Mouse (Mus musculus) liver, adult (tissue): ENCODE results near the gene Slfn14.

Experiments
- GATA4 ChIP-seq: IDR thresholded peaks from 2 replicates; pipeline ENCODE4 v1.6.1; 2014; ENCODE audit warnings: mild to moderate bottlenecking, low read length; ENCODE audit not compliant: insufficient replicate concordance

The Slfn14 gene

GRCm38 (mm10) chr11:83286566-83286965 is at the start of gene Slfn14:
Gene Slfn14 (minus strand): TSS chr11:83286726.
- no peak for TF ChIP-seq GATA4

DNA sequence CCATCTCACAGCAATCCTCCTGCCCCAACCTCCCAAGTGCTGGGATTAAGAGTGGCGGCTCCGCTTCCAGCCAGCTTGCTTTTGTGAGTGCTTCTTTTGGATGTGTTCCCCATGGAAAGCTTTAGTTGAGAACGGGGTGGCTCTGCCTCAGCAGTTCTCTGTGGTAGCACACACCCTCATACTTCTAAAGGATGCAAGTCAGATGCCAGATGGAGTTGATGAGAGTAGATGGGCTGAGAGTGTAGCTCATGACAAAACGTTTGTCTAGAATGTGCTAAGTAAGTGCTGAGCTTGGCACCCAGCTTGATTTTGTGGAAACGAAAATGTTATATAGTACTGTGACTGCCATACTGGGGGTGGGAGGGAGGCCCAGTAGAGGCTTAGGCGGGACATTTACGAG is 49.3 kb upstream of the Slfn14 start:
- TF ChIP-seq GATA4: no peak

DNA sequence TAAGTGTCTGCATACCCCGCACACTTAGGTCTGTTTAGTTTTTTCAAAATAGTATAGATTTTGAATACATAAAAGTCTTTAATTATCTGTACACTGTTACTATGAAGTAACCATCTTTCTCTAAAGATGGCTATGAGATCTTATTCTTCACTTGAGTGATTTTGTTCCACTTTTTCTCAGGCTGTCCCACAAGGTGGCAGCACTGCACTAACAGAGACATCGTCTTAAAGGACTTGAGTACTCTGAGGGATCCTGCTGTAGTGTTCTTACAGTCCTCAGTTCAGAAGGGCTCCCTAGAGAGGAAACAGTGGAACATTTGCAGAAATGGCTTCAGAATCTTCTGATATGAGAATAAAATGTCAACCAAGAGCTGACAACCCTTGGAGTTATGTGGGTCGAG is 40.9 kb upstream of the Slfn14 start:
- TF ChIP-seq GATA4: no peak

DNA sequence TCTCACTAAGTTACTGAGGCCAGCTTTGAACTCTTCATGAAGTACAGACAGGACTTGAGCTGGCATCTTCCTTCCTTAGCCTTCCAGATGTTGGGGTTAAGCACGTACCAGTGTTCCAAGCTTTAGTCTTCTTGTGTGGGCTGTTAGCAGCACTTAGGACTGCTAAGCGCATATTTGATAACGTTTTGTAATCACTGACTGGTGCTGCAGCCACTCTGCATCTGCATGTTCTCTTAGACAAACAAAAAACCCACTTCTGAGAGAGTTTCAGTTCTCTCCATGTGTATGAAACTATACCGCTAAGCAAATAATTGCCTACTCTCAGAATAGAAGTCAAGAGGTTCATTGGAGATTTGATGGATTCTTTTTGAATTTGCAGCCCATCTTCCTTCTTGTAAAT is 32.5 kb upstream of the Slfn14 start:
- no peak for TF ChIP-seq GATA4

DNA sequence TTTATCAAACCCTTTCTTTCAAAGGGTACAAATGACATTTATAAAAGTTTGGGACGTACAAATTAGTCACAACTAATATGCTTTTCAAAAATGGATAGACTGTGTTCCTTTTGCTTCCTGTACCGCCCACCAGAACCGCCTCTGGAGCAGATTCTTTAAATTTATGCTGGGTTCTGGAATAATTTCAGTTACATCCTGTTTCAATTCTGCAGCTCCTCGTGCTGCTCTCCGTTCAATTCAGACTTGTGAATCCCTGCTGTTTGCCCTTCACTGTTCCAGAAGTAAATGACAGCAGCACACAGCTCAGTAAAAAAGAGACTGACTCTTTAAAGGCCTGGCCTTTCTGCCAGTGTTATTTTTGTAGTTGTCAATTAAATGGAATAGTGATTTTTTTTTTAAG is 25.9 kb upstream of the Slfn14 start:
- TF ChIP-seq GATA4: no peak

DNA sequence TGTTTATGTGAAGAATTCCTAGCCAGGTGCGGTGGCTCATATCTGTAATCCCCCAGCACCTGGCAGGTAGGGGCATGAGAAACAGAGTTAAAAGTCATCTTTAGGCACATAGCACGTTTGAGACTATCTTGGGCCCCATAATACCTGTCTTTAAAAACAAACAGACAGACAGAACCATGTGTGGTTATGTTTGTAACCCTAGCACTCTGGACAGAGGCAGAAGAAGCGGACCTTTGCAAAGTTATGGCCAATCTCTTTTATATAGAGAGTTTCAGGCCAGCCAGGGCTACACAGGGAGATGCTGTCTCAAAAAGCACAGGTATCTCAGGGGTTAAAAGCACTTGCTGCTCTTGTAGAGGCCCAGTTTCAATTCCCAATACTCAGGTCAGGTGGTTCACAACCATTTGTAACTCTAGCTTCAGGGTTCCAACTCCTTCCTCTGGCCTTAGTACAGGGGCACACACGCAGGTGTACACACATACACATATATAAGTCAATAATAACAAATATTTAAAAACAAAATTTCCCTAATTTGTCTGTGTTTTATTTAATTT is 20.3 kb upstream of the Slfn14 start:
- no peak for TF ChIP-seq GATA4

DNA sequence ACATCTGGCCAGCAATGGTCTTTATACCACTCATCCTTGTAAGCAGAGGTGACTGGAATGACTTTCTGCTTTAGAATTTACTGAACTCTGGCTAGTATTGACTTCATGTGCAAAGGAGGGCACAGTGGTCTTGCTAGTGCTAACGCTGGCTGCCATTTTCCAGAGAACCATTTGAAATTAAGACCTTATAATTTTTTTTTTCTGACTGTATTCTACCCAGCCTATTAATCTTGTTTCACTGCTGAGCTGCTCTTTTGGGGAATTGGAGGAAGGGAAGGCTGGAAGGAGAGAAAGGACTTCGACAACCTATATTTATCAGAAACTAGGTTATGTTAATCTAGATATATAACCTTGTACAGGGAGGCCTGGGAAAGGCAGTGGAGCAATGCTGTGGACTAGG is 18.0 kb upstream of the Slfn14 start:
- TF ChIP-seq GATA4: no peak

DNA sequence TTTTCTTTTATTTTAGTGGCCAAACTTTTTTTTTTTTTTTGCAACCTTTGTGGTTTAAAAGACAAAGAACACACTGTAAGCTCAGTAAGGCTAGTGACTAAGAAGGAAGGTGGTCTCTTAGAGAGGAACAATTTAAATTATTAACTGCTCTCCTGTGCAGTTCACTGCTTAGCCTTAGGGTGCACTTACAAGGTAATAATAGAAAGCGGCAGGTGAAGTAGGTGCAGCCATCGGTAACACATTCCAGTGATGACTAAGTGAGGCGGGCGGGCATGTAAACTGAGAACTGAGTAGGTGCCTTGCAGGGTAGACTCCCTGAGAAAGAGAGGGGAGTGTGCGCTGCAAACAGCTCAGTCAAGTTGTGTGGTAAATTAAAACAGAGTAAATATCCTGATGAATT is 17.2 kb upstream of the Slfn14 start:
- no peak for TF ChIP-seq GATA4

- peak; percentile 18; the same call in 1 of the 2 replicates for TF ChIP-seq GATA4
Measured at GRCm38 (mm10) chr11:83302526-83303251, 16.2 kb upstream of the Slfn14 start, which contains the start of gene Pex12. Gene Pex12 (minus strand): TSS chr11:83302586.

DNA sequence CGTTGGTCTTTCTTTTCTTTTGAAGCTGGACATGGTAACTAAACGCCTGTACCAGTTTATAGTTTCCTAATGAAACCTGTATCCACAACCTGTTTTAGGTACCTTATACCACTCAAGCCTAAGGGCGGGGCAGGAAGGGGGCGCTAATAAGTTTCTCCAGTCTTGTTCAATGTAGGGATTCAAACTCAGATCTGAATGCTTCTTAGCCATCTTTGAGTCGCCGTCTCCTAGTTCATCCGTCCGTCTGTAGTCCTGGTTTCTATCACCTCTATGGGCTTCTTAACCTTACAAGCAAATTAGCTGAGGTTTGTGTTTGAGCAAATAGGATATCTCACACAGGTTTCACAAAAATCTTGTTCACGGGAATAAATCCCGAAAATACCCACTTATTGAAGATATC is 15.6 kb upstream of the Slfn14 start:
- no peak for TF ChIP-seq GATA4

- no peak for TF ChIP-seq GATA4
Measured at GRCm38 (mm10) chr11:83301431-83301831, 14.9 kb upstream of the Slfn14 start.

DNA sequence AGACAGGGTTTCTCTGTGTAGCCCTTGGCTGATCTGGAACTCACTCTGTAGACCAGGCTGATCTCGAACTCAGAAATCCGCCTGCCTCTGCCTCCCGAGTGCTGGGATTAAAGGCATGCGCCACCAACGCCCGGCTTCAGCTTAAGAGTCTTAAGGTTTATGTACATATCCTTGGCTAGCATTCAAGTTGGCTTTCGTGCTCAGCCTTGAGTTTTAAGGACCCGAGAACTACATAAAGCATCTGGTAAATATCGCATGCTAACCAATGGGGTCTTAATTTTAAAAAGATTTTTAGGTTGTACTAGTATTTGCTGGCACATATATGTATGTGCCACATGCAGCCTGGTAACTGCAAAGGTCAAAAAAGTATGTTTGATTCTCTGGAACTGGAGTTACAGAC is 13.2 kb upstream of the Slfn14 start:
- TF ChIP-seq GATA4: no peak

DNA sequence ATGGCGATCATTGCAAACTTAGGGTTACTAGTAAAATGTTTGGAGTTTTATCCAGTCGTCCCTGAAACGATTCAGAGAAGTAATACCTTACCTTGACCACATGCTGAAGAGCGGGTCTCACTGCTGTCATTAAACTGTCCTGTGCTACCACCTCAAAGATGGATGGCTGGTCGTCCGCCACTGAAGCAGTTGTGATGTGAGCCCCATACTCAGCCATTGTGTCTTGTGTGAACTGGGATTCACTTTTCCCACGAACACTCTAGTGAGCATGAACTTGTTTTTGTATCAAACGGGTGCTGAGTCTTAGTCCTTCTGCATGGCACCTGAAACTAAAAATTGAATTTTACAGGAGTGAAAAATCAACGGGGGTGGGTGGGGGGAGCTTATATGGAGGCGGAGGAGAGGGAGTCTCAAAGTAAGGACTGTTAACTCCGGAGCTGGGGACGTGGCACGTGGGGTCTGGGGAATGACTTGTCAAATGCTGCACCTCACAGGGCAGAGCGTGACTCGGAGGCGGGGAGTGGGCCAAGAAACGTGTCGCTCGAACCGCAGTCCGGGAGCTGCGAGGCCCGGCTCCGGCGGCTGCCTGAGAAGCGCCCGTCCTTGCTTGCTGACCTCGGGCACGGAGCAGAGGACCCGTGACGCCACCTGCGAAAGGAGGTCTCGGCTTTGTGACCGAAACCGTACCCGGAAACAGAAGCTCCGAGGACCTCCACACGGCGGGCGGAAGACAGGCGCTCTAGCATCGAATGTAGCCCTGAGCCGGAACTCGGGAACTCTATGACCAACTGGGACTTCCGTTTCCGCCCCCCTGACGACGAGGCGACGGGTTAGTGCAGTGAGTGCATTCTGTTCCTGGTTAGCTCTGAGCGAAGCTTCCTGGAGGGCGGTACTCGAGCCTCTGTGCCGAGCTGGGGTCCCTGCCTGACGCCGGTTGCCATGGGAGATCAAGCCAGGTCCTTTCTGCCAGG is 12.0 kb upstream of the Slfn14 start, which contains the start of gene Ap2b1:
Ap2b1 (plus strand) TSS at position 800 of the 971 bp plus-strand sequence.
- peak; percentile 51; the same call in 1 of the 2 replicates for TF ChIP-seq GATA4

- no peak for TF ChIP-seq GATA4
Measured at GRCm38 (mm10) chr11:83297816-83298215, 11.3 kb upstream of the Slfn14 start.

DNA sequence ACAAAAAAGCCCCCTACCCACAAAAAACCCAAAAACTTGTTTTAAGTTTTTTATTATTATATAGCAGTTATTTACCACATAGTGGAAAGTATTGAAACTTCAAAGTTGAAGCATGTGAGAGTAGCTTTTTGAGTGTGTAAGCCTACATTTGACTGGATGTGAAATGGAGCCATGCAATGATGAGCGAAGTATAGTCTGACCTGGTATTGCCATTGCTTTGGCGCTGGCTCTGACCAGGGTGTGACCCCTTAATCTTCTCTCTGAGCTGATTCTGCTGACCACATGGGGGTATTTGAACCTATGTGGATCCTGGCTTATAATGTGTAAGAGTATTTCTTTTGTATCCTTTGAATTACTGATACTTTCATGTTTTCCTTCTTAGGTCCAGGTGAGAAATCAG is 7.6 kb upstream of the Slfn14 start:
- no peak for TF ChIP-seq GATA4

DNA sequence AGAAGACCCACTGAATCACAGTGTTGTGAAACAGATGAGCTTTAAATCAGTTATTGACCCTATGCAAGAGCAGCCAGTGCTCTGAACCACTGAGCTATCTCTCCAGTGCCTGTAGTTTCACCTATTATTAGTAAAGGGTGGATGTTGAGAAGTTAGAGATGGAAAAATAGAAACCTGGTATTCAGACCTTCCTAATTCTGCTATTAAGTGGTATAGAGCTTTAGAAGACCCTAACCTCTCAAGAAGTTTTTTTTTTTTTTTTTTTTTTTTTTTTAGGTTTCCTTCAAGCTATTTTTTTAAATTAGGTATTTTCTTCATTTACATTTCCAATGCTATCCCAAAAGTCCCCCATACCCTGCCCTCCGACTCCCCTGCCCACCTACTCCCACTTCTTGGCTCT is 6.7 kb upstream of the Slfn14 start:
- TF ChIP-seq GATA4: no peak
